Mouse (Mus musculus) adrenal gland (tissue): ENCODE measurements around the gene Plet1.

Source experiments
- intact Hi-C: fragments of 180-260 bp; cut with DNase I; formaldehyde crosslinking; loops from one replicate; pipeline ENCODE4 v1.15.1; 2025
- long read RNA-seq, 2 experiments: library from polyadenylated mRNA; unstranded; transcript quantifications; one replicate each; pipeline ENCODE4 v2.0.0; 2020; ENCODE audit warnings: borderline replicate concordance in 1 of 2; ENCODE audit not compliant: insufficient replicate concordance in 1 of 2

Plet1 gene
- long read RNA-seq, experiment 1, result 0 reads
- long read RNA-seq, experiment 2, result 0 reads

- intact Hi-C loops, result no loop called here
Measured at GRCm38 (mm10) chr9:50494311-50494710, at the start of gene Plet1. Gene Plet1 (plus strand): TSS chr9:50494525.

- intact Hi-C loops, result loop anchor here (10.0 kb wide), 1 partner anchor 146 kb away; no protein-coding TSS in a partner anchor
Measured at GRCm38 (mm10) chr9:50449048-50449447, 45.3 kb upstream of the Plet1 start.

- intact Hi-C loops, result no loop called here
Measured at GRCm38 (mm10) chr9:50451456-50452218, 42.7 kb upstream of the Plet1 start.

- intact Hi-C loops, result no loop called here
Measured at GRCm38 (mm10) chr9:50452303-50452775, 42.0 kb upstream of the Plet1 start.

GRCm38 (mm10) chr9:50457596-50457995 lies 36.7 kb upstream of the Plet1 start:
- intact Hi-C loops, result no loop called here

GRCm38 (mm10) chr9:50459537-50459936 lies 34.8 kb upstream of the Plet1 start:
- intact Hi-C loops, result no loop called here

- intact Hi-C loops, result loop anchor here (1.0 kb wide), 1 partner anchor 66 kb away; the partner anchor contains the start of gene Pts
Measured at GRCm38 (mm10) chr9:50462494-50463204, 31.7 kb upstream of the Plet1 start.

- intact Hi-C loops, result loop anchor here (1.0 kb wide), 1 partner anchor 65 kb away; the partner anchor contains the start of gene Pts
Measured at GRCm38 (mm10) chr9:50463205-50463508, 31.2 kb upstream of the Plet1 start.

GRCm38 (mm10) chr9:50470377-50471100 lies 23.8 kb upstream of the Plet1 start:
- intact Hi-C loops, result no loop called here

- intact Hi-C loops, result no loop called here
Measured at GRCm38 (mm10) chr9:50471181-50471901, 23.0 kb upstream of the Plet1 start.

- intact Hi-C loops, result no loop called here
Measured at GRCm38 (mm10) chr9:50475318-50475717, 19.0 kb upstream of the Plet1 start.

- intact Hi-C loops, result no loop called here
Measured at GRCm38 (mm10) chr9:50475745-50476144, 18.6 kb upstream of the Plet1 start.

- intact Hi-C loops, result no loop called here
Measured at GRCm38 (mm10) chr9:50476651-50477050, 17.7 kb upstream of the Plet1 start.

- intact Hi-C loops, result no loop called here
Measured at GRCm38 (mm10) chr9:50477270-50477669, 17.1 kb upstream of the Plet1 start.

GRCm38 (mm10) chr9:50478826-50479225 lies 15.5 kb upstream of the Plet1 start:
- intact Hi-C loops, result no loop called here

GRCm38 (mm10) chr9:50479476-50479875 lies 14.8 kb upstream of the Plet1 start:
- intact Hi-C loops, result no loop called here

GRCm38 (mm10) chr9:50482743-50483142 lies 11.6 kb upstream of the Plet1 start:
- intact Hi-C loops, result no loop called here

GRCm38 (mm10) chr9:50485521-50485920 lies 8.8 kb upstream of the Plet1 start:
- intact Hi-C loops, result no loop called here

GRCm38 (mm10) chr9:50490836-50491235 lies 3.5 kb upstream of the Plet1 start:
- intact Hi-C loops, result no loop called here

GRCm38 (mm10) chr9:50491531-50492045 lies 2.7 kb upstream of the Plet1 start:
- intact Hi-C loops, result no loop called here

- intact Hi-C loops, result no loop called here
Measured at GRCm38 (mm10) chr9:50493777-50494176, 548 bp upstream of the Plet1 start.
